Mouse (Mus musculus): Measurements from ENCODE around the gene Tacc2.

- TF ChIP-seq CTCF (IDR thresholded peaks at IDR 0.05; ENCODE audit: insufficient read depth, low read depth, low read length), result no peak
- TF ChIP-seq POLR2A (IDR thresholded peaks at IDR 0.05; ENCODE audit: insufficient read depth, low read depth, low read length), result no peak
Measured at GRCm38 (mm10) chr7:130691931-130692330, 114.7 kb downstream of the Tacc2 start.
